Mouse (Mus musculus) midbrain, embryonic 12.5 days (tissue): ENCODE data around the gene Ttll11. TPM values are rescaled to one million over a fixed set of nuclear protein-coding genes. Genes with fewer than 3 reads are reported as not detected.

Experiments
- ATAC-seq: fragments of 200-750 bp; cut with Nextera tagmentation; 2 replicates; pipeline ENCODE4 v1.8.0; 2017; ENCODE audit warnings: low read depth, moderate TSS enrichment, moderate library complexity; ENCODE audit not compliant: low FRiP score
- H3K27ac ChIP-seq: fragments of 300-500 bp; sonication (generic); replicated peaks from 2 replicates; pipeline ENCODE4 v1.5.1; 2016; ENCODE audit warnings: mild to moderate bottlenecking
- H3K27me3 ChIP-seq: fragments of 300-500 bp; sonication (generic); 2 replicates; pipeline ENCODE4 v1.6.1; 2016; ENCODE audit warnings: mild to moderate bottlenecking
- H3K36me3 ChIP-seq: fragments of 300-500 bp; sonication (generic); 2 replicates; pipeline ENCODE4 v1.6.1; 2016
- H3K4me1 ChIP-seq: fragments of 300-500 bp; sonication (generic); 2 replicates; pipeline ENCODE4 v1.6.1; 2016
- H3K4me2 ChIP-seq: fragments of 300-500 bp; sonication (generic); replicated peaks from 2 replicates; pipeline ENCODE4 v1.6.1; 2016; ENCODE audit warnings: mild to moderate bottlenecking, moderate library complexity
- H3K4me3 ChIP-seq: fragments of 300-500 bp; sonication (generic); 2 replicates; pipeline ENCODE4 v1.5.1; 2016; ENCODE audit warnings: mild to moderate bottlenecking
- H3K9ac ChIP-seq: fragments of 300-500 bp; sonication (generic); replicated peaks from 2 replicates; pipeline ENCODE4 v1.6.1; 2016; ENCODE audit warnings: mild to moderate bottlenecking, moderate library complexity
- H3K9me3 ChIP-seq: fragments of 300-500 bp; sonication (generic); 2 replicates; pipeline ENCODE4 v1.6.1; 2016; ENCODE audit warnings: mild to moderate bottlenecking
- WGBS: fragments of 180-500 bp; shearing (Covaris S2); methylation state at CpG from one replicate; pipeline ENCODE4 v1.1.7; 2016; 5-methylcytosine and 5-hydroxymethylcytosine counted together
- polyA plus RNA-seq: library from polyadenylated mRNA; unstranded; fragments of >200 nt; fragmentation: Nextera tagmentation; extraction: Ambion mirVana; gene quantifications from 2 replicates; pipeline ENCODE4 v1.2.1, GENCODE M21; 2016

Ttll11 gene
- polyA plus RNA-seq, 1 experiment from 2014 or later = 4.2 TPM

GRCm38 (mm10) chr2:35996753-35997152 is 17.0 kb upstream of the Ttll11 start:
- ATAC-seq = no peak
- Histone ChIP-seq H3K36me3 (no peaks in the 10 kb centered on the region), H3K4me2 (no peak overlapping the region), H3K27ac (no peak overlapping the region), H3K4me3 (no peak overlapping the region), H3K4me1 (no peaks in the 10 kb centered on the region), H3K9me3 (no peaks in the 10 kb centered on the region), H3K27me3 (peaks cover 3% of the 10 kb centered on the region; the same call in 1 of the 2 replicates), H3K9ac (no peak overlapping the region)
- 72% methylated on average over 2 of the region's 2 CpGs for WGBS

GRCm38 (mm10) chr2:35994303-35994702 is 14.6 kb upstream of the Ttll11 start:
- no peak for ATAC-seq
- no peak overlapping the region for H3K9ac ChIP-seq

GRCm38 (mm10) chr2:35993481-35993880 is 13.8 kb upstream of the Ttll11 start:
- Histone ChIP-seq H3K27ac (no peak overlapping the region), H3K4me3 (no peak overlapping the region), H3K4me2 (no peak overlapping the region), H3K4me1 (no peaks in the 10 kb centered on the region), H3K9ac (no peak overlapping the region), H3K27me3 (no peaks in the 10 kb centered on the region; the same call in 1 of the 2 replicates), H3K9me3 (no peaks in the 10 kb centered on the region), H3K36me3 (no peaks in the 10 kb centered on the region)
- no peak for ATAC-seq
- 87% methylated on average over 2 of the region's 2 CpGs for WGBS

More at GRCm38 (mm10) chr2:35994303-35994702, 14.6 kb upstream of the Ttll11 start:
- no peak overlapping the region for H3K4me2 ChIP-seq
- no peaks in the 10 kb centered on the region for H3K4me1 ChIP-seq
- H3K4me3 ChIP-seq = no peak overlapping the region
- H3K27ac ChIP-seq = no peak overlapping the region
- H3K27me3 ChIP-seq = peaks cover 3% of the 10 kb centered on the region; the same call in 1 of the 2 replicates
- H3K36me3 ChIP-seq = no peaks in the 10 kb centered on the region
- H3K9me3 ChIP-seq = no peaks in the 10 kb centered on the region
- WGBS = 88% methylated on average over 6 of the region's 6 CpGs

GRCm38 (mm10) chr2:35992259-35992658 is 12.5 kb upstream of the Ttll11 start:
- 86% methylated on average over 3 of the region's 3 CpGs for WGBS
- no peak overlapping the region for H3K27ac ChIP-seq
- no peak overlapping the region for H3K9ac ChIP-seq
- H3K4me2 ChIP-seq = no peak overlapping the region
- no peaks in the 10 kb centered on the region for H3K9me3 ChIP-seq
- H3K27me3 ChIP-seq = peaks cover 3% of the 10 kb centered on the region; the same call in 1 of the 2 replicates
- no peaks in the 10 kb centered on the region for H3K4me1 ChIP-seq
- H3K4me3 ChIP-seq = no peak overlapping the region
- H3K36me3 ChIP-seq = no peaks in the 10 kb centered on the region
- ATAC-seq = no peak

- no peak for ATAC-seq
- Histone ChIP-seq H3K27me3 (peaks cover 18% of the 10 kb centered on the region), H3K4me3 (no peak overlapping the region), H3K4me2 (no peak overlapping the region), H3K27ac (no peak overlapping the region), H3K4me1 (peaks cover 4% of the 10 kb centered on the region), H3K36me3 (no peaks in the 10 kb centered on the region), H3K9ac (no peak overlapping the region), H3K9me3 (no peaks in the 10 kb centered on the region)
- 4% methylated on average over 7 of the region's 7 CpGs for WGBS
Observed at GRCm38 (mm10) chr2:35983869-35984268, 4.2 kb upstream of the Ttll11 start.

GRCm38 (mm10) chr2:35981872-35982271 is 2.2 kb upstream of the Ttll11 start:
- 83% methylated on average over 3 of the region's 3 CpGs for WGBS
- no peaks in the 10 kb centered on the region for H3K36me3 ChIP-seq
- H3K27me3 ChIP-seq = peaks cover 11% of the 10 kb centered on the region
- H3K4me1 ChIP-seq = peaks cover 22% of the 10 kb centered on the region
- no peak for ATAC-seq
- no peaks in the 10 kb centered on the region for H3K9me3 ChIP-seq
- no peak overlapping the region for H3K4me3 ChIP-seq
- H3K9ac ChIP-seq = no peak overlapping the region
- H3K4me2 ChIP-seq = no peak overlapping the region
- no peak overlapping the region for H3K27ac ChIP-seq

- Histone ChIP-seq H3K4me2 (peak overlapping the region; percentile 98), H3K36me3 (no peaks in the 10 kb centered on the region), H3K9ac (peak overlapping the region; percentile 91), H3K9me3 (no peaks in the 10 kb centered on the region), H3K4me1 (peaks cover 22% of the 10 kb centered on the region), H3K27ac (peak overlapping the region; percentile 80), H3K27me3 (peaks cover 5% of the 10 kb centered on the region; the same call in 1 of the 2 replicates), H3K4me3 (peak overlapping the region; percentile 89)
- ATAC-seq = peak; percentile 77
- under 1% methylated on average over 68 of the region's 76 CpGs for WGBS
Observed at GRCm38 (mm10) chr2:35978941-35979643, 621 bp downstream of the Ttll11 start.

GRCm38 (mm10) chr2:35978276-35978933 is 1.3 kb downstream of the Ttll11 start:
- H3K27me3 ChIP-seq = peaks cover 5% of the 10 kb centered on the region; the same call in 1 of the 2 replicates
- H3K4me2 ChIP-seq = peak overlapping the region; percentile 98
- H3K4me3 ChIP-seq = peak overlapping the region; percentile 89
- no peak overlapping the region; the same call in 1 of the 2 replicates for H3K27ac ChIP-seq
- 28% methylated on average over 15 of the region's 15 CpGs for WGBS
- peaks cover 22% of the 10 kb centered on the region for H3K4me1 ChIP-seq
- H3K9ac ChIP-seq = peak overlapping the region; percentile 91
- no peak for ATAC-seq
- no peaks in the 10 kb centered on the region for H3K9me3 ChIP-seq
- H3K36me3 ChIP-seq = no peaks in the 10 kb centered on the region

GRCm38 (mm10) chr2:35977749-35978148 is 2.0 kb downstream of the Ttll11 start:
- Histone ChIP-seq H3K9me3 (no peaks in the 10 kb centered on the region), H3K9ac (peak overlapping the region; percentile 91), H3K36me3 (no peaks in the 10 kb centered on the region), H3K27me3 (peaks cover 5% of the 10 kb centered on the region; the same call in 1 of the 2 replicates), H3K4me3 (no peak overlapping the region), H3K27ac (no peak overlapping the region), H3K4me2 (peak overlapping the region; percentile 98), H3K4me1 (peaks cover 22% of the 10 kb centered on the region)
- 91% methylated on average over 3 of the region's 3 CpGs for WGBS
- no peak for ATAC-seq

- WGBS = 68% methylated on average over 6 of the region's 6 CpGs
- Histone ChIP-seq H3K4me1 (peaks cover 7% of the 10 kb centered on the region), H3K36me3 (no peaks in the 10 kb centered on the region), H3K27ac (no peak overlapping the region), H3K9ac (no peak overlapping the region), H3K4me3 (no peak overlapping the region), H3K4me2 (no peak overlapping the region), H3K27me3 (no peaks in the 10 kb centered on the region), H3K9me3 (no peaks in the 10 kb centered on the region)
- no peak for ATAC-seq
Observed at GRCm38 (mm10) chr2:35972259-35973001, 7.3 kb downstream of the Ttll11 start.

GRCm38 (mm10) chr2:35965883-35966513 is 13.7 kb downstream of the Ttll11 start:
- Histone ChIP-seq H3K27ac (no peak overlapping the region), H3K36me3 (no peaks in the 10 kb centered on the region), H3K9me3 (no peaks in the 10 kb centered on the region), H3K4me3 (no peak overlapping the region), H3K4me2 (no peak overlapping the region), H3K27me3 (no peaks in the 10 kb centered on the region), H3K4me1 (peaks cover 3% of the 10 kb centered on the region), H3K9ac (no peak overlapping the region)
- ATAC-seq = no peak
- 81% methylated on average over 10 of the region's 10 CpGs for WGBS
